Mouse (Mus musculus): ENCODE measurements around the gene Tsc1.

The Tsc1 gene

DNA sequence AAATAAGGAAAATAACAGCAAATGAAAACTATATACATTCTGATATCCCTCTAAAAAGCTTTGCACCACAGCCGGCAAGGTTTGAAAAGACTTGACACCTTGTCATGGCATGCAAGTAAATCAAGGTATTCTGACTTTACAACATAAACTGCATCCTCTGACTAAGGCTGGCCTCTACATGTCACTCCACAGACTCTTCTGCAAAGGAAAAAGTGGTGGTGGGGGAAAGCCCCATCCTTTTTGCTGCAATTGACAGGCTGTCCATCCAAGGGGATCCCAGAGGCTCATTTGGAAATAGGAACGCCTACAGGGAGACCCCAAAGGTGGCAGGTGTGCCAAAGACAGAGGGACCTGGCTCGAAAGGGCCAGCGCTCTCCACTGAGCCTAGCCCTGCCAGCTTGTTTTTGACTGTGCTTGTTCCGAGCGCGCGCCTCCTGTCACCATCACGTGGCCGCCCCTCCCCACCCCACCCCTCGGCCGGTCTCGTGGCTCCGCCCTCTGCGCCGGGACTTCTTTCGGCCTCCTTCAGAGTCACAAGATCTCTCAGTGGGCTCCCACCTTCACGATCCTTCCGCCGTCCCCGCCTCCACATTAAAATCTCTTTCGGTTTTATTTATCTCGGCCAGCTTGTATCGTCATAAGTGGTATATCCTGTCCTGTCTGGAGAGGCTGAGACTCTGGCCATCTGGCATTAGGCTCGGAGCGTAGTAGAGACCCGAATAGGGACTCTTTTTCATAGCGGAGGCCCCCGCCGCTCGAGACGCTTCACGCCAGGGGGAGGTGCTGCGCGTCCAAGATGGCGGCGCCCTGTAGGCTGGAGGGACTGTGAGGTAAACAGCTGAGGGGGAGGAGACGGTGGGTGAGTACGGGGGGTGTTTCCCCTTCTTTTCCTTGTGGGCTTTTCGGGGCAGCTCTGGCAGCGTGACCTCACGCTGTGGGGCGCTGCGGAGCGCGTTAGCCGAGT, at the start of gene Tsc1:
Tsc1 (plus strand) TSS at position 768 of the 964 bp plus-strand sequence.
- peak; percentile 93 to 94 for DNase-seq (ENCODE audit: low spot score in 2 of 2)

DNA sequence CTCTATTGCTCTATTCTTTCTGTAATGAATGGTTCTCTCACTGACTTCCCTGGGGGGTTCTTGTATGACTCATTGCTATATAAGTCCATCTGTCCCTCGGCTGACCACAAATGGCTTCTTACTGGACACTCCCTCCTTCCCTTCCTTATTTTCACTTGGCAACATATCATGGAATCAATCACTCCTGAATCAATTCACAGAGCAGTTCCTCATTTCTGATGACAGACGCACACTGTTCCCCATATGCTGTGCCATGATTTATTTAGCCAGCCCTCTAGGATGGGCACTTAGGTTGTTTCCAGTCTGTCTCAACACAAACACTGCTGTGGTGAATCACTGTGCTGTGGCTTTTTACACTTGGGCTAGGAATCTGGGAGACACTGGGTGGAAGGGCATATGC, 49.5 kb upstream of the Tsc1 start:
- DNase-seq (ENCODE audit: low spot score in 2 of 2): no peak

DNA sequence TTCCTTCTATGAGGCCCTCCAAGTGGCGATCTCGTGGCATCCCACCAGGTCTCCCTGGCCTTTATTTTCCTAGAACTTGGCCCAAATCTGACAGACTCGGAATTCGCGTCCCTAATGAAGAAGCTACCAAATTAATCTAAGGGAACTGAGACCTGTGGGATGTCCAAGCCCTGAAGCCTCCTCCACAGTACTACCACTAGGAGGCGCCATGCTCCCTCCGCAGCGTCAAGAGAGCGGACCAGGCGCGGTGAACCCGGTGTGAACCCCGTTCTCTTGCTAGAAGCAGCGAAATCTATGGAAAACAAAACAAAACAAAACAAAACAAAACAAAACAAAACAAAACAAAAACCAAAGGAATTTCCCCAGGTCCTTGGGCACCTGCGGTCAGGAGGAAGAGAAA, 48.2 kb upstream of the Tsc1 start:
- DNase-seq (ENCODE audit: low spot score in 2 of 2): peak in 1 of 2 experiments; percentile 36

DNA sequence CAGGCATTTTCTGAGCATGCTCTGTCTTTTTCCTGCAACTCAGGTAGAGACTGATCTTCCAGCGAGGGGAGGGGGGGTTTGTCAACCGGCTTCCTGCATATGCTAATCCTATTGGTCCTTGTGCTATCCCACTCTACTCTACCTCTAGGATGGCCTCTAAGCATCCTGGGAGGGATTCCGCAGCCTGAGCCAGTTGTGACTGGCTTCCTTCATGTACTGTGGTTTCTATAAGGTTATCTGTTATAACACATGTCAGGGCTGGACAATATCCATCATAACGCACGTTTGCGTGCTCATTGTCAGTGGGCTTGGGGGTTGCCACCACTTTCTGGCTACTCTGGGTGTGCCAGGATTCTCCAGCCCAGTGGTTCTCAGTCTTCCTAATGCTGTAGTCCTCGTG, 45.0 kb upstream of the Tsc1 start:
- no peak for DNase-seq (ENCODE audit: low spot score in 2 of 2)

DNA sequence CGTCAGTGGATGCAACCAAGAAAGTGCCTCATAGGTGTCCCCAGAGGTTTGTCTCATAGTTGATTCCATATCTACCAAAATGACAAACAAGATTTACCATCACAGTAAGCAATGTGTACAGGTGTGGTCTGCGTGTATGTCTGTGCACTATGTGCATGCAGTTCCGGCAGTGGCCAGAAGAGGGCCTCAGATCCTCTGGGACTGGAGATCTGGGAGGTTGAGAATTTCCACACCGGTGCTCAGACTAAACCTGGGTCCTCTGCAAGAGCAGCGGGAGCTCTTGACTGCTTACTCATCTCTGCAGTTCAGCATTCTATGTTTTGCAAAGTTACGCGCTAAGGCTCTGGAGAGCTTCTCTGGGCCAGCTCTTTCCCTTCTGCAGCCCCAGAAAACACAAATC, 44.0 kb upstream of the Tsc1 start:
- no peak for DNase-seq (ENCODE audit: low spot score in 2 of 2)

DNA sequence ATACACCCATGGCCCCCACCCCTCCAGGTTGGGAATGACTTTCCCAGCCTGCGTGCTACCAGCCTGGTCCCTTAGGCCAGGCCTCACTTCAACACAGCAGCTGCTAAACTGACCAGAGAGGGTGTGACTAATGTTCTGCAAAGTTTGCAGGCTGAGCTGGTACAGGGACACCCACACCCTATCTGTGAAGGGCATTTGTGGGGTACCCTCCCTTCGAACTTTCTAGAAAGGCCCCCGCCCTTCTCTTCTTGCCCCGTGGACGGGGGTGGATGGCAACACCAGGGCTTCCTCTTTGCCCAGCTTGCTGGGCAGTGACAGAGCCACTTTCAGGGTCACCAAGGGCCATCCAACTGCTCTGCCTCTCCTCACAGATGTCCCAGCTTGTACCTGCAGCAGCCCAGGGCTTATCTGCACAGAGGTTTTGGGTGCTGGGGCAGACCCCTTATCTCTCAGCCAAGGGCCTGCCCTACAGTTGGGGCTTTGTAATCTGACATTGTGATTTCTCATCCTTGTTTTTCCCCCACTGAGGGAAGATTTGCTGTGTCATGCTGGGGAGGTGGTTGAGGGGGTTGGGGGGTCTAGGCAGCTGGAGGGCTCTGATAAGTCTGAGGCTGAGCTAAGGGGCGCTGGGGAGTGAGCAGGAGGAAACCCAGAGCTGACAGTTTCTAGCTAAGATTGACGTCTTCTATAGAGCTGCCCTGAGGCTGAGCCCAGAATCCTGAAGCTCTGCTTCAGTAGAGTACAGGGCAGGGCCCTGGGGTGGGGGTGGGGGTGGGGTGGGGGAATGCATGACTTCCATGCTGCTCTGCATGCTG, 43.1 kb upstream of the Tsc1 start:
- no peak for DNase-seq (ENCODE audit: low spot score in 2 of 2)

DNA sequence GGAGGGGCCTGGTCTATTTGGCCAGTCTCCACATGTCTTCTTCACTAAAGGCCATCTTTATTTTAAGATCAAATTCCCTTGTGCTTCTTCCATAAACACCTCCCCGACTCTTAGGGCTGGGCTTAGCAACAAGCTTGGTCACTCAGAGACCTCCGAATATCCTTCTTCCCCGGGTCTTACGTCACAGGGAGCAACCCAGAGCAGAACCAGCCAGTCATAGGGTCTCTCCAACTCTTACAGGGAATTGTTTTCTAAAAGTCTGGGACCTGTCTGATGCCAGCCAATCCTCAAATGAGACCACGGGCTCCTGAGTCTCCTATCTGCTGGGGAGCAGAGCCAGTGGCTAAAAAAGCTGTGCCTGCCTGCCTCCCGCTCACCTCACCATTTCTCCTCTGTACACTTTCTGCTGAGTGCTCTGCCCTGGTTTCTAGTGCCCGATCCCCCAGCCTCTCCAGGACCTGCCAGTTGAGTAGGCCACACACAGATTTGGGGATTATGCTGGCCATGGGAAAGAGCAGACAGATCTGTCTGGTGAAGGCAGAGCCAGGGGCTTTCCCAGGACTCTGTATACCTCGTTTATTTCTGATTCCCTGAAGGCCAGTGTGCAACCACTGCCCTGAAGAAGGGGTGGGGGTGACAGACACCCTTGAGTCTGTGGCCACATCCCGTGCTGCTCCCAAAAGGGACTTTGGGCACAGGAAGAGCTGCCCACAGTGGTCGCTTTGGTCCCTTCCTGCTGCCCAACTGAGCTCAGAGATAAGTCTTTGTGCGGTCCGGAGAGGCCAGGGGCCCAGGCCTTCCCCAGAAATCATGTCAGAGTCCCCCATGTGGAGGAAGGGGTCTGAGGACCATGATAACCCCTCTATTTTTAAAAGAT, 42.1 kb upstream of the Tsc1 start:
- no peak for DNase-seq (ENCODE audit: low spot score in 2 of 2)

DNA sequence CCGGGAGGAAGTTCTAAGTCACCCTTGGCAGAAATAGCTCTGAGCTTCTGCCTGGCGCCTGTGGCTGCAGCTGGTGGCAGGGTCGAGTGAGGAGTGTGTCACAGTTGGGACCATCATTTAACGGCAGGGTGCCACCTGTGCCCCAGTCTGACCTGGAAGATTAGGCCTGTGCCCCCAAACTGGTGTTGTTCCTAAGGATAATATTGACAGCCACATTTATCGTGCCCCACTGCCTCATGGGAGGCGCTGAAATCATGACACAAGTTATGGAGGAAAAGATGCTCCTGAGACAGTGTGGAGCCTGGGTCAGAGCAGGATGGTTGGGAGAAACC, 41.5 kb upstream of the Tsc1 start:
- DNase-seq (ENCODE audit: low spot score in 2 of 2): no peak

DNA sequence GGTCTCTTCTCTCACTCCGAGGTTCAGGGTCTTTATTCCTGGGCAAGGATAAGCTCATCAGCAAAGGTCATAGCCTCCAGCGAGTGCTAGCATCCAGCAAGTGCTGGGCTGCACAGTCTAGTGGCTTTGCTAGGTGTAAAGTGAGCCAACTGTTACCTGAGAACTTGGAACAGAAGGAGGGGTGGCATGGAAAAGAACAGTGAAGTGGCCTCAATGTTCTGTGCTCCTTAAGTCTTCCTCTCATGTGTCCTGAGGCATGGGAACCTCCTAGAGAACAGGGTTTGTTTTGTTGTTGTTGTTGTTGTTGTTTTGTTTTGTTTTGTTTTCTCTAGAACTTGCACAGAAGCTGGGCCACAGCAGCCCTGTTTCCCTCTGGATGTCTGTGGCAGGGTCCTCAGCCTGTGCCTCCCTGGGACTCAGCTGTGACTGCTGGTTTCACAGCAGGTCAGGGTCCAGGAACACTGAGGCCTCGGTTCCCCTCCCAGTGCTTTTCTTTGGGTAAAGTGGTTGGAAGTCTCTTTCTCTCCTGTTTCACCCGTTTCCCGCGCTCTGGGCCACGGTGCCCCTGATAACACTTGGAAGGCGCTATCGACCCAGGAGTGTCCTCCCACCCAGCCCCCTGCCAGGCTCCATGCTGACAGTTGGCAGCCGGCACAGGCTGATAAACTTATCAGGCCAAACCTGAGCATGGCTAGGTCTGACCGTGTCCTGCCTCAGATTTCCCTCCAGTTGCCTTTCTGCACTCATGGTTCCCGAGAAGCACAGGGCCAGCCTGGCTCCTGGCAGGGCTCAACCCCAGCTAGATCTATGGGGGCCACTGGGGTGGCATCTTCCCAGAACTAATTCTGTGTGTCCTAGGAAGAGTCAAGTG, 39.1 kb upstream of the Tsc1 start:
- no peak for DNase-seq (ENCODE audit: low spot score in 2 of 2)

DNA sequence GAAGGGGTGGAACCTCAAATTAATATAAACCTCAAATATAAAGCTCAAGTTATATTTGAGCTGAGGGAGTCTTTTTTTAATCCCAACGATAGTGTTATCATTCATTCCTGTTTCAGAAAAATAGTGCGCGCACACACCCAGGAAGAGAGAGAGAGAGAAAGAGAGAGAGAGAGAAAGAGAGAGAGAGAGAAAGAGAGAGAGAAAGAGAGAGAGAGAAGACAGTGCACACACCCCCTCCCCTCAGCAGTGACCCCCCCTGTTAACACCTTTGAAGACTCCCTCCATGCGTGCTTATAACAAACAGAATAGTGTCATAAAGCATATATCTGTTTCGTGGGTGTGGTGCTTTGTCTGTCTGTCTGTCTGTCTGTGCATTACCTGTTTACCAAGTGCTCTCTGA, 37.5 kb upstream of the Tsc1 start:
- no peak for DNase-seq (ENCODE audit: low spot score in 2 of 2)

DNA sequence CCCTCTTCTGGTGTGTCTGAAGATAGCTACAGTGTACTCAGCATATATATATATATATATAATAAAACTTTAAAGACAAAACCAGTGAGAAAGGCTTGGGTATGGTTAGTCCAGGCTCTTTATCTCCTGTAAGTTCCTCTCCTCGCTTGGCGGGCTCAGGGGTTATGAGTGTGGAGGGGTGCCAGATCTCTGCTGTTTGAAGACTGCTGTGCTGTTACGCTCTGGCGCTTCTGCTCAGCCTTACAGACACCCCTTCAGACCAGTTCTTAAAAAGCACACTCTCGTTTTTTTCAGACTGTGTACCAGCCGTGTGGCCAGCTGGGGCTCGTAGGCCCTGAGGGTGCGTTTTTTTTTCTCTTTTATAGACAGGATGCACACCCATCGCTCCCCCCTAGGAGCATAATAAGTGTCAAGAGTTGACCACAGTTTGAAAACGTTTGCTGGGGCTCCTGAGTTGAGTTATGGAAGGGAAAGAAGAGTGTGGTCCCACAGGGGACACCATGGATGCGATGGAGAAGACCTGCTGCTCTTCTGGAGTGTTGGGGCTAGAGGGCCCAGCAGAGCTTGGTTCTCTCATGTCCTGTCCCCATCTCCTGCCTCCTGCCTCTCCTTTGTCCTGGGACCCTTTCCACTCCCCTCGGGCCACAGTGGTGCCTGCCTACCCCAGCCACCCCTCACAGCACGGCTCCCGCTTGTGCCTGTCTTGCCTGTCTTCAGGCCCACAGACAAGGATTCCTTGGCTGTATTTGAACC, 35.1 kb upstream of the Tsc1 start:
- DNase-seq (ENCODE audit: low spot score in 2 of 2): no peak

DNA sequence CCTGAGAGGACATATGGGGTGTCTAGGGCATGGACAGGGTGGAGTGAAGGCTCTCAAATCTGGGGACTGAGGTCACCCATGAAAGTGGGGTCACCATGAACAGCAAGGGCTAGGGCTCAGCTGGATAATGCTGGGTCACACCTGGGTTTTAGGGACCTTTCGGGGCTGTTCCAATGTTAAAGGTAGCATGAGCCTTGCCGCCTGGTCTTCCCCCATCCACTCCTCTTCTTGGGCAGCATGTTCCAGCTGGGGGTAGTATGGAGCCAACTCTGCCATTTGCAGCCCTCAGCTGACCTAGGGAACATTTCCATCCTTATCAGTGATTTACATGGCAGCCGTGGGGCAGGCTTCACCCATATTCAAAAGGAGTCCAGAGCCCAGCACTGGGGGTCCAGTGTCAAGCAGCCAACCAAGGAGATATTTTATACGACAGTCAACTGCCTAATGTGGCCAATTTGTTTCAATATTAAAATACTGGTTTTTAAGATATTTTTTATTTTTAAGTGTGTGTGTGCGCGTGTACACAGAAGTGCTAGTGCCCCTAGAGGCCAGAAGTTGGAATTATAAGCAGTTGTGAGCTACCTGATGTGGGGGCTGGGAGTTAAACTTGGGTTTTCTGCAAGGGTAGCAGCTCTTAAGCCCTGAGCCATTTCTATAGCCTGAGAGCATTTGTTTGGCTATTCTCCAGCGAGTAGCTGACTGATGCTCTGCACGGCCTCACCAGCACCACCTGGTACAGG, 34.3 kb upstream of the Tsc1 start:
- DNase-seq (ENCODE audit: low spot score in 2 of 2): no peak

DNA sequence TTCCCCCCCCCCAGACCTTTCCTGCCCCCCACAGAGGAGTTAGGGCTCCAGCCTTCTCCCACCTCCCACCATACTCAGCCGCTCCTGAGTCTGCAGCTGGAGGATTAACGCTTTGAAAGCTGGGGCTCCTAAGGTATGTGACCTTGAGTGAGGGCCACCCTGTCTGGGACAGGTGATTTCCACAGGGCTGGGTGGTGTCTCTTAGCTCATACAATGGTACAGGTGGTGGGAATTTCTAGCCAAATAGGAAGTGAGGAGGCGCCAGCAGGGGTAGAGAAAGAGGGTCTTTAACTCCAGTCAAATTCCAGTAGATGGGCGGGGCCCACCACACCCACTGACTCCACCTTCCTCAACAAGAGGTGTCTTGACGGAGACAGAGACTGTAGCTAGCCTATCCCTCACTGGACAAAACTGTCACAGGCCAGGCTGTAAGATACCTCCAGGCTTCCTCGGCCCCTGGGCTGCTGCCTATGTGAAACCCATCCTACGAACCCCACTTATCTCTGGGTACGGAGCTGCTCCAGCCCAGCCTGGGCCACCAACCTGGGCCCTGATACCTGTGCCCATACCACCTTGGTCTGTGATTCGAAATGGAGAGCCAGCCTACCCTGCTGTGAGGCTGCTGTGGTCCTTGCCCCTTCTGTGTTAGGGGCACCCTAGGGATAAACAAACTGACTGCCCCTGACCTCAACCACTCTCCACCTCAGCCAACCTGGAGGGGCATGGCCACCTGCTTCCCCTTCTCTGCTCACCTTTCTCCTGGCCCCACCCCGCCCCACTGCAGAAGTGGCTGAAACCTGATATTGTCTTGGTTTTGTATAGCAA, 33.5 kb upstream of the Tsc1 start:
- no peak for DNase-seq (ENCODE audit: low spot score in 2 of 2)

DNA sequence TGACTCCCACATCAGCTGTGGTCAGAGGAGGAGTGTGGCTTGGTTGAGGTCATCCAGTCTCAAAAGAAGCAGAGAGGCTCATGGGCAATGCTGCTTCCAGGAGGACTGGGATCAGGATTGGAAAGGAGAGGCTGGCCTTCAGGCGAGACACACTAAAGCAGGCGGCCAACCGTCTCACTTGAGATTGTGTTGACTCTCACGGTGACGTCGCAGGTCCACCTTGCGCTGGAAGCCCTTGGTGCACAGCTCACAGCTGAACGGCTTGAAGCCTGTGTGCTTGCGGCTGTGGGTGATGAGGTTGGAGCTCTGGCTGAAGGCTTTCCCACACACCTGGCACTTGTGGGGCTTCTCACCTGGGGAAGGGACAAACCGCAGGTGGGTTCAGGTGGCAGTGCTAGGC, 31.2 kb upstream of the Tsc1 start:
- no peak for DNase-seq (ENCODE audit: low spot score in 2 of 2)

DNA sequence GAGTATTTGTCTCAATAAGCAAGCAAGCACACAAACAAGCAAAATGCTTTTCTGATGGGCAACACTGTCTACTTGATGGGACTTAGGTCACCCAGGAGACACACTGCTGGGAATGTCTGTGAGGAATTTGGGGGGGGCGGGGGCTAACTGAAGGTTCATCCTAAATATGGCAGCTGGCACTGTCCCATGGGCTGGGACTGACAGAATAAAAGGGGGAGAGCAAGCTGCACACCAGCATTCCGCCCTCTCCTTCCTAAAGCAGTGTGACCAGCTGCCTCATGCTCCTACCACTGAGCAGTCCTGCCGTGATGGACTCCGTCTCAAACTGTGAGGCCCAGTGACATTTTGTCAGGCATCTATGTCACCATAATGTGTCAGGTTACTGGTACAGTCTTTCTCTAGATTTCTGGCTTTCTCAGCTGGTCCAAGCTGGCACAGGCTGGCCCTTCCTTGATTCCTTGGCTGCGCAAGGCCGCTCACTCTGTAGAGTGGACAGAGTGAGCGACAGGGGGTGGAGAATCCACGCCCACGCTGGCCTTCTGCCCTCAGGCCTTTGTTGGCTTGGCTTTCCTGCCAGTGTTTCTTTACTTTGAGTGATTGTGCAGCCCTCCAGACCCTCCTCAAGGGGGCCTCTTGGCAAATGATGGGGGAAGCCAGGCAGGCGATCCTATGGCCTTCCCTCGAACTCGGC, 30.2 kb upstream of the Tsc1 start:
- DNase-seq (ENCODE audit: low spot score in 2 of 2): no peak

DNA sequence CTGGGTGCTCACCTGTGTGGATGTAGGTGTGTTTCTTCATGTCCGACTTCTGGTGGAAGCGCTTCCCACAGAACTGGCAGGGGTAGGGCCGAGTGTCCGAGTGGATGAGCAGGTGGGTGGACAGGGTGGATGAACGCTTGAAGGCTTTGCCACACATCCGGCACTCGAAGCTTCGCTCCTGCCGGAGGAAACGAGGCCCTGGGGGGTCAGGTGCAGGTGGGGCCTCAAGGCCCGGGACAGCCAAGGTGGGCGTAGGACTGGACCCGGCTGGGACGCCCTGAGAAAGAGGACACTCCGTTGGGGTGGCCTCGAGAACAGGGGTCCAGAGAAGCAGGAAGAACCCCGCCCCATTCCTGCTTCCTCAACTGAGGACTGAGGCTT, 29.6 kb upstream of the Tsc1 start:
- DNase-seq (ENCODE audit: low spot score in 2 of 2): no peak

DNA sequence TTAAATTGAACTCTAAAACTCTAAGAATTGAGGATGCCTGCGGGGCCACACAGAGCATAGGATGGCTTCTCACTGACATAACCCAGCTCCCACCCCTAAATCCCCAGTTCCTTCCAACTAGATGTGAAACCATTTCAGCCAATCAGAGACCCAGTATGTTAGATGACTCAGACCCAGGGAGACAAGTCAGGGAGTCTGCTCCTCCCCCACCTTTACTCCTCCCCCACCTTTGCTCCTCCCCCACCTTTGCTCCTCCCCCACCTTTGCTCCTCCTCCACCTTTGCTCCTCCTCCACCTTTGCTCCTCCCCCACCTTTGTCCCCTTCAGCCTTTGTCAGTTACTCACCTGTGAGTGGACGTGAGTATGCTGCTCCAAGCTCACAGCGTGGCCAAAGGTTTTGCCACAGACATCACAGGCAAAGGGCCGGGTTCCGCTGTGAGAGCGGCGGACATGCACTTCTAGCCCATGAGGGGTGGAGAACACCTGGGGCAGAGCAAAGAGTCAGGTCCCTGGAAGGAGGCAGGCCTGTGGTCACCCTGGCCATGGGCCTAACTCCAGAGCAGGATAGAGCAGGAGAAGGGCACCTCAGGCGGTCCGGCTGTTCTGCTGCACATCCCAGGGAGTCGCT, 28.5 kb upstream of the Tsc1 start:
- no peak for DNase-seq (ENCODE audit: low spot score in 2 of 2)

DNA sequence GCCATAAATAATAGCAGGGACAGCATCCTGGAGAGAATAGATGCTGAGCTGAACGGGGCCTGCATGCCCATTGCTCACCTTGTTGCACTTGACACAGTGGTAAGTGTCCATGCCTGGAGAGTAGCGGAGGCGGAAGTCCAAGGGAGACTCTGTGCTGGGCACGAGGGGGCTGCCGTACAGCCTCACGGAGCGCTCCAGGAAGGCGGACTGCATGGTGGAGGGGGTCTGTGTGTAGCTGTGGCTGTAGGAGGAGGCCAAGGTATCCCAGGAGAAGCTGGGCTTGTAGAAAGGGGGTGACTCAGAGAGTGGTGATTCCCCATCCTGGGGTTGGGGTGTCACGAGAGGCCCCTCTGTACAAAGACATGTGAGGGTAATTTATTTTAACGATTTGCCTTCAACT, 27.4 kb upstream of the Tsc1 start:
- no peak for DNase-seq (ENCODE audit: low spot score in 2 of 2)

Data from right cerebral cortex, adult 2 months (tissue).